ENCODE assay signal across 48 mouse cellular contexts in the genomic region with DNA sequence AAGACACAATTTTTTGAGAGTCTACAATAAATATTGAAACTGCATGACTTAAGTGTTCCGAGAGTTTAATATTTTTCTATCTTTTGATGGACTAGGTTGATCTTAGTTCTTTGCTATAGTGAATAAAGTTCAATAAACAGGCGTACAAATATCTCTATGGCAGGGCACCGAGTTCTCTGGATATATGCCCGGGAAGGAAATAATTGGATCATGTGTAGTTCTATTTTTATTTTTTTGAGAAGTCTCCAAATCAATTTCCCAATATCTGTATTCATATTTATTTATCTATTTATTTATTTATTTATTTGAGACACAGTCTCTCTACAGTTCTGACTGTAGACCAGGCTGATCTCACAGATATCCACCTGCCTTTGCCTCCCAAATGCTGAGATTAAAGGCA. TPM values are rescaled to one million over a fixed set of nuclear protein-coding genes. Genes with fewer than 3 reads are reported as not detected.
"Had no signal": no experiment of that assay in that cellular context is flagged by ENCODE, and none has a peak within 500 bp of the region (broad histone marks: within the 10 kb centered on the region; RNA-seq: fewer than 3 reads in every experiment).

No protein-coding gene starts in this region.

- H3K27me3 ChIP-seq: heart, embryonic 15.5 days; hindbrain, embryonic 13.5 days; hindbrain, embryonic 15.5 days; intestine, embryonic 15.5 days; kidney, embryonic 15.5 days had no signal

- H3K4me1 ChIP-seq: hindbrain, embryonic 12.5 days; intestine, embryonic 15.5 days had no signal

- DNase-seq: heart, postnatal 10 days; heart, postnatal 14 days; heart, postnatal 36 days; heart, postnatal 4 days; kidney, adult 11 months; kidney, adult 18-20 months; kidney, adult 2 months; kidney, adult 8-10 months; kidney, adult 9 months; kidney, postnatal 10 days; kidney, postnatal 14 days; kidney, postnatal 25 days; kidney, postnatal 36 days; kidney, postnatal 4 days; layer of hippocampus, adult 9-11 months had no signal

- H3K9ac ChIP-seq: heart, embryonic 12.5 days; heart, embryonic 15.5 days; intestine, embryonic 15.5 days; kidney, embryonic 15.5 days had no signal

- ATAC-seq: inflammation-experienced regulatory T-cells, adult 6 months; intestine, embryonic 15.5 days; intestine, embryonic 16.5 days; intestine, postnatal 0 days had no signal

- H3K27ac ChIP-seq: heart, embryonic 13.5 days; heart, embryonic 15.5 days; hindbrain, embryonic 12.5 days; hindbrain, embryonic 13.5 days; hindbrain, embryonic 14.5 days; intestine, embryonic 15.5 days; kidney, embryonic 15.5 days; kidney, postnatal 0 days had no signal

- H3K36me3 ChIP-seq: heart, embryonic 12.5 days; heart, embryonic 13.5 days; heart, embryonic 15.5 days; hindbrain, embryonic 10.5 days; hindbrain, embryonic 12.5 days; hindbrain, embryonic 13.5 days; hindbrain, embryonic 15.5 days; intestine, embryonic 15.5 days; kidney, embryonic 15.5 days had no signal

- H3K9me3 ChIP-seq: heart, embryonic 12.5 days; heart, embryonic 13.5 days; heart, embryonic 15.5 days; hindbrain, embryonic 10.5 days; hindbrain, embryonic 12.5 days; hindbrain, embryonic 13.5 days; hindbrain, embryonic 15.5 days; intestine, embryonic 15.5 days; kidney, embryonic 15.5 days had no signal

- H3K4me3 ChIP-seq: heart, embryonic 15.5 days; intestine, embryonic 15.5 days; kidney, embryonic 15.5 days had no signal

RNA-seq across cellular contexts. Expression of a gene that starts 36.4 kb away (rescaled TPM):
- total RNA-seq: heart, postnatal 10 days; heart, postnatal 14 days; heart, postnatal 25 days; heart, postnatal 36 days; hematopoietic stem cell, adult 5-6 weeks; hindbrain, postnatal 0 days; layer of hippocampus, adult 18-20 months; layer of hippocampus, postnatal 14 days; layer of hippocampus, postnatal 25 days; layer of hippocampus, postnatal 36 days; left cerebral cortex, adult 18-20 months; left cerebral cortex, adult 2 months; left cerebral cortex, adult 8-10 months had no signal
- polyA plus RNA-seq: kidney, embryonic 14.5 days; kidney, postnatal 0 days; large intestine, adult 2 months had no signal

RNA-seq across cellular contexts. Expression of a gene that starts 44.6 kb away (rescaled TPM):
- total RNA-seq: heart, postnatal 10 days; heart, postnatal 14 days; heart, postnatal 25 days; heart, postnatal 36 days; heart, postnatal 4 days; hematopoietic stem cell, adult 5-6 weeks; hindbrain, postnatal 0 days; layer of hippocampus, adult 18-20 months; layer of hippocampus, adult 8-10 months; layer of hippocampus, postnatal 14 days; layer of hippocampus, postnatal 25 days; layer of hippocampus, postnatal 36 days; left cerebral cortex, adult 18-20 months; left cerebral cortex, adult 2 months; left cerebral cortex, adult 8-10 months had no signal
- polyA plus RNA-seq: heart, embryonic 11.5 days; heart, embryonic 12.5 days; heart, embryonic 13.5 days; heart, embryonic 15.5 days; heart, embryonic 16.5 days; hindbrain, embryonic 10.5 days; hindbrain, embryonic 11.5 days; hindbrain, embryonic 12.5 days; hindbrain, embryonic 13.5 days; hindbrain, embryonic 14.5 days; hindbrain, embryonic 15.5 days; hindbrain, embryonic 16.5 days; hindbrain, postnatal 0 days; inflammation-experienced regulatory T-cells, adult 6 months; intestine, embryonic 14.5 days; intestine, embryonic 15.5 days; intestine, embryonic 16.5 days; intestine, postnatal 0 days; kidney, adult 2 months; kidney, embryonic 14.5 days; kidney, embryonic 15.5 days; kidney, embryonic 16.5 days; kidney, postnatal 0 days; large intestine, adult 2 months had no signal
